Mouse (Mus musculus): ENCODE results near the gene Zbtb22.
"Not testable (repeated sequence)": the region's sequence is repeated elsewhere in the genome, so short reads cannot be mapped to it uniquely, and the experiment has no call there.

Zbtb22 gene

DNA sequence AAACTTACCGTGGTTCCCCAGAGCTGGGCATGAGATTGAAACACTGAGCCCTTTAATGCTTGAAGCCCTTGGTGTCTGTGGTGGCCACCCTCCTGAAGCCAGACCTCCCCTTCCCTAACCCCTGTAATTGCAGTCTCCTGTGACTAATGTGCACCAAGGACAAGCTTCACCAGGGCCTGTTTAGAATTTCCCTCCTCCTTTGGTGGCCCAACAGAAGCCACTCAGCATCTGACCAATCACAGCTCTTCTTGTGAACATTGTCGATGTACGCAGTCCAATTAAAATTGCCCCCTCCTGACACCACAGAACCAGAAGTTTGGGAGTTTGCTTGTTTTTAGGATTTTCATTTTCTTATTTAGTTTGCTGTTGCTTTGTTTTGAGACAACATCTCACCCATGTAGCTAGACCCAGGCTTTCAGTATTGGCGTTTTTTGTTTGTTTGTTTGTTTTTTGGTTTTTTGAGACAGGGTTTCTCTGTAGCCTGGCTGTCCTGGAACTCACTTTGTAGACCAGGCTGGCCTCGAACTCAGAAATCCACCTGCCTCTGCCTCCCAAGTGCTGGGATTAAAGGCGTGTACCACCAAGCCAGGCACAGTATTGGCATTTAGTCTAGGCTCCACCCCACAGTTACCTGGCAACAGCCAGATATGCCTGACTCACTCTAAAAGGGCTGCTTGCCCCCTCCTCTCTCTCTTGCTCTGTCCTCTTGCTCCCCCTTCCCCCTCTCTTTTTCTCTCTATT lies 11.6 kb upstream of the Zbtb22 start:
- not testable (repeated sequence) for DNase-seq (ENCODE audit: extremely low read depth, insufficient read length, low spot score)

DNA sequence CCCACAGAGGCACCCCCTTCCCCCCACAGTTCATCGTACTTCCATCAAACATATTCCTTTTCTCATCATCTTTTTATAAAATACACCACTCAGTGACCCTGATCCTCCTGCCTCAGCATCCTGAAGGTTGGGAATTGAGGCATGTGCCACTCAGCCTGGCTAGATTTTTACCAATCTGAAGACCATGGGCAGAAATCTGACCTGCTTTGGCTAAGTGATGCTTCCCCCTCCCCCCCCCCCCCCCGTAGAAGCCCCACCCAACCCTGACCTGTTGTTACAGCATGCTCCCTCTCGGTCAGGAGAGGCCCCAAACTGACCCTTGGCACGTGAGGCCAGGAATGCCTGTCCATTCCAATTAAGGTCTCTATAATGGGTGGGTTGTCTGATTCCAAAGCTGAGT lies 10.9 kb upstream of the Zbtb22 start, which contains the start of gene Platr17:
TSS of gene Platr17 (plus strand) at position 301 of the 400 bp plus-strand sequence.
- not testable (repeated sequence) for DNase-seq (ENCODE audit: extremely low read depth, insufficient read length, low spot score)

DNA sequence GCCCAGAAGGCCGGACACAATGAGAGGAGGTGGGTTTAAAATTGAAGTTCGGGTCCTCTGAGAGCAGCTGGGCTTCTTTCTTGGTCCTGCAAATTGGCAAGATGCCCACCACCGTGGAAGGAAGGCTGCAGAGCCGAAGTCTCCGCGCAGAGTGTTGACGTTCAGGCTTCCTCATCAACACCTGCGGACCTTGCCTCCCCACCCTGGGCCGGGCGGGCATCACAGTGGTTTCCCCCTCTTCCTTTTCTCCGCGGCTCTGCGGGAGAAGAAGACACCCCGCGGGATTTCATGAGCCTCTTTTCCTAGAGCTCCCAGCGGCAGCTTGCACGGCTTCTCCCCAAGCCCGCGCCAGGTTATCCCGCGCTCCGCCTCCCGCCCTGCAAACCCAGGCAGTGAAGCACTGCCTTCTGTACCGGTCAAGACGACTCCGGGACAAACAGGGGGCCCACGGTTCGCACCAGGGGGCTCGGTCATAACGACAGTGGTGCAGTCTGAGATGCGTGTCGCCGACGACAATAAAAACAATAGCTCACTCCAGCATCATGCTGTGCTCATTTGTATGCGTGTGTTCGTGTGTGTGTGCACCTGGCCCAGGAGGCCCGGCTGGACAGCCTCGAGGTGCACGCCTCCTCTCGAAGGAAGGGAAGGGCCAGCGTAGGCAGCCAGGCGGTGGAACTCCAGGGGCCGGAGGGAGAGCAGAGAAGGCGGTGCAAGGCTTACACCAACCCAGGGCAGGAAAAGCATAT lies 7.2 kb upstream of the Zbtb22 start:
- peak; percentile 73 for DNase-seq (ENCODE audit: extremely low read depth, insufficient read length, low spot score)

DNA sequence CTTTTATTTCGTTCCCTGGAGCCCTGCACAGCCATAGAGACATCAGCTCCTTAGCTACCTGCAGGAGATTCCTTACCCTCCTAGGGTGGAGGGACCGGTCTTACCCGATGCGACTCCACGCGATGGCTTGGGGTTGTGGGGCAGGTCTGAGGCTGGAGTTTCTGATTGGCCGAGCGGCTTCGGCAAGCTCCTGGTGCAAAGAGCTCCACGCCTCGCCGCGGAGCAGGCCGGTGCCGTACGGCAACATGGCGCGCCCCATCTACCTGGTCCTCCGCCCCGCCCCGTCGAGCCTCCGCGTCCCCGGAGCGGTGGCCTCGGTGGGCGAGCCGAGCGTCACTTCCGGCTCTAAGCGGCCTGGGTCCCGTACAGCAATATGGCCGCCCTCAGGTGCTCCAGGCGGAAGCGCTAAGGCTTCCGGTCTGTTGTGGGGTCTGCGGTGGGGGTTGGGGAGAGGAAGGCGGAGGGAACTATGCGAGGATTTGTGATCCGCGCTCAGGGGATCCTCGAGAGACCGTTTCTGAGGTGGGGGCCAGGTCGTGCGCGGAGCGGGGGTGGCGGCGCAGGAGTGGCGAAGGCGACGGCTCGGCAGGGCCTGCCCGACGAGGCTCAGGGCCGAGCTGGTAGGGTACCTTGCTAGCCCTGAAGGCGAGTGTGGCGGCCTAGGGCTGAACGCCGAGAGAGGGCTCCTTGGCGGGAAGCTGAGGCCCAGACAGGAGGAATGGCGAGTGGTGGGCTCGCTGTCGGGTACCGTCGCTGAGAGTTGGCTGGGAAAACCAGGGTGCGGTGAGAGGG lies 6.4 kb upstream of the Zbtb22 start, which contains the start of gene Daxx:
TSS of gene Daxx (plus strand) at position 338 of the 792 bp plus-strand sequence.
- peak; percentile 99 for DNase-seq (ENCODE audit: extremely low read depth, insufficient read length, low spot score)

DNA sequence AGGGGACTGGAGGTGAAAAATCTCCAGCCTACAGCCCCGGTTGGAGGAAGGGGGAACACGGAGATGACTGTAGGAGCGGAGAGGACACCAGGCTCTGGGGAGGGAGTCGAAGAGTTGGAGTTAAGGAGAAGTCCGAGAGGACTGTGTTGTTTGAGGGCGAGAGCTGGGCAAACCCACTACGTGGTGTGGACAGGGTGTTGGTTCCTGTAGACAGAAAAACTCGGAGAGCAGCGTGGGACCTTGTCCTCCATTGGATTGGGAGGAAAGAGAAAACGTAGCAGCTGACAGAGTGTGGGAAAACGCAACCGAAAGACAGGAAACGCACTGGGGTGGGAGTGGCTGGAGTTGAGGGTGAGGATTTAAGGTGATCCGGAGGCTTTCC lies 5.8 kb upstream of the Zbtb22 start:
- DNase-seq (ENCODE audit: extremely low read depth, insufficient read length, low spot score), result no peak

DNA sequence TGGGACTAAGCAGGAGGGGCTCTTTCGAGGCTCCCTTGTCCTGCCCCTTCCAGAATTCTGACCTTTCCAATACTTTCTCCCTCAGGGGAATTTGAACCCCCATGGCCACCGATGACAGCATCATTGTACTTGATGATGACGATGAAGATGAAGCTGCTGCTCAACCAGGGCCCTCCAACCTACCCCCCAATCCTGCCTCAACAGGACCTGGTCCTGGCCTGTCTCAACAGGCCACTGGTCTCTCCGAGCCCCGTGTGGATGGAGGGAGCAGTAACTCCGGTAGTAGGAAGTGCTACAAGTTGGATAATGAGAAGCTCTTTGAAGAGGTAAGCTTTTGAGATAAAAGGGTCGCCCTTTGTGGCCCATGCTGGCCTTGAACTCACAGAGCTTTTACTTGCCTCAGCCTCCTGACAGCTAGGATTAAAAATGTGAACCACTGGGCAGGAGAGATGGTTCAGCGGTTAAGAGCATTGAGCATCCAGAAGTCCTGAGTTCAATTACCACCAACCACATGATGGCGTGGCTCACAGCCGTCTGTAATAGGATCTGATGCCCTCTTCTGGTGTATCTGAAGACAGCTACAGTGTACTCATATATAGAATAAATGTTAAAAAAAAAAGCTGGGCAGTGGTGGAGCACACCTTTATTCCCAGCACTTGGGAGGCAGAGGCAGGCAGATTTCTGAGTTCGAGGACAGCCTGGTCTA lies 5.2 kb upstream of the Zbtb22 start:
- DNase-seq (ENCODE audit: extremely low read depth, insufficient read length, low spot score), result no peak

DNA sequence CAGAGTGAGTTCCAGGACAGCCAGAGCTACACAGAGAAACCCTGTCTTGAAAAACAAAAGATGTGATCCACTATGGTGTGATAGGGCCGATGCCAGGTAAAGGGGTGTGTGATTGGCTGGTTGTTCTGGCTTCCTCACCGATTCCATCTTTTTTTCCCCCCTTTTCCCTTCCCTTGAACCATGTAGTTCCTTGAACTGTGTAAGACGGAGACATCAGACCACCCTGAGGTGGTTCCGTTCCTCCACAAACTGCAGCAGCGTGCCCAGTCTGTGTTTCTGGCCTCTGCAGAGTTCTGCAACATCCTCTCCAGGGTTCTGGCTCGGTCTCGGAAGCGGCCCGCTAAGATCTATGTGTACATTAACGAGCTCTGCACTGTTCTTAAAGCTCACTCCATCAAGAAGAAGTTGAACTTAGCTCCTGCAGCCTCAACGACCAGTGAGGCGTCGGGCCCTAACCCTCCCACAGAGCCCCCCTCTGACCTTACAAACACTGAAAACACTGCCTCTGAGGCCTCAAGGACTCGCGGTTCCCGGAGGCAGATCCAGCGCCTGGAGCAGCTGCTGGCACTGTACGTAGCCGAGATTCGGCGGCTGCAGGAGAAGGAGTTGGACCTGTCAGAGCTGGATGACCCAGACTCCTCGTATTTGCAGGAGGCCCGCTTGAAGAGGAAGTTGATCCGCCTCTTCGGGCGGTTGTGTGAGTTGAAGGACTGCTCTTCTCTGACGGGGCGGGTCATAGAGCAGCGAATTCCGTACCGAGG lies 4.5 kb upstream of the Zbtb22 start:
- no peak for DNase-seq (ENCODE audit: extremely low read depth, insufficient read length, low spot score)

DNA sequence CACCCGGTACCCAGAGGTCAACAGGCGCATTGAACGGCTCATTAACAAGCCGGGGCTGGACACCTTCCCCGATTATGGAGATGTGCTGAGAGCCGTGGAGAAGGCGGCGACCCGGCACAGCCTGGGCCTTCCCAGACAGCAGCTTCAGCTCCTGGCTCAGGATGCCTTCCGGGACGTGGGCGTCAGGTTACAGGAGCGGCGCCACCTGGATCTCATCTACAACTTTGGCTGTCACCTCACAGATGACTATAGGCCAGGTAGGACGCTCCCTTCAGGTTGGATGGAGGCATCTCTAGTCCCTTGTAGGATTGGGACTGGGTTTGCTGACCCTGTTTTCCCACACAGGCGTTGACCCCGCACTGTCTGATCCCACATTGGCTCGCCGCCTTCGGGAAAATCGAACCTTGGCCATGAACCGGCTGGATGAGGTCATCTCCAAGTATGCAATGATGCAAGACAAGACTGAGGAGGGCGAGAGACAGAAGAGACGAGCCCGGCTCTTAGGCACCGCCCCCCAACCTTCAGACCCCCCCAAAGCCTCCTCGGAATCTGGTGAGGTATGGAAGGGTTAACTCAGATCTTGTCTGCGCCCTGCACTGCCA lies 3.8 kb upstream of the Zbtb22 start:
- DNase-seq (ENCODE audit: extremely low read depth, insufficient read length, low spot score), result no peak

DNA sequence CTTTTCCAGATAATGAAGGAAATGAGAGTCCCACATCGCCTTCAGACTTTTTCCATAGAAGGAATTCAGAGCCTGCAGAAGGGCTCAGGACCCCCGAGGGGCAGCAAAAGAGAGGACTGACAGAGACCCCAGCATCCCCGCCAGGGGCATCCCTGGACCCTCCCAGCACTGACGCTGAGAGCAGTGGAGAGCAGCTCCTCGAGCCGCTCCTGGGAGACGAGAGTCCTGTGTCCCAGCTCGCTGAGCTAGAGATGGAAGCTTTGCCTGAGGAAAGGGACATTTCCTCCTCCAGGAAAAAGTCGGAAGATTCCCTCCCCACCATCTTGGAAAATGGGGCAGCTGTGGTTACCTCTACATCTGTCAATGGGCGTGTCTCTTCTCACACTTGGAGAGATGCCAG lies 2.4 kb upstream of the Zbtb22 start:
- DNase-seq (ENCODE audit: extremely low read depth, insufficient read length, low spot score), result no peak

DNA sequence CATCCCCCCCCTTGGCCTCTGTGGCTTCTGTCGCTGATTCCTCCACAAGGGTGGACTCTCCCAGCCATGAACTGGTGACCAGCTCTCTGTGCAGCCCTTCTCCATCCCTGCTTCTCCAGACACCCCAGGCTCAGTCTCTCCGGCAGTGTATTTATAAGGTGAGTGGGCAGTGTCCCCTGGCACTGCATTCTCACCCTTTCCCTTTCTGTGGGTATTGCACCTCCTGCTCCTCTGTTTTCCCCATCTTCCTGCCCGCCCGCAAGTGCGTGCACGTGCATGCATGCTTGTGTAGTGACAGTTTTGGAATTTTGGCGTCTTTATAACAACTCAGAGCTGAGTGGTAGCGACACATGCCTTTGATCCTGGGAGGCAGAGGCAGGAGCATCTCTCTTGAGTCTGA lies 1.8 kb upstream of the Zbtb22 start:
- no peak for DNase-seq (ENCODE audit: extremely low read depth, insufficient read length, low spot score)

DNA sequence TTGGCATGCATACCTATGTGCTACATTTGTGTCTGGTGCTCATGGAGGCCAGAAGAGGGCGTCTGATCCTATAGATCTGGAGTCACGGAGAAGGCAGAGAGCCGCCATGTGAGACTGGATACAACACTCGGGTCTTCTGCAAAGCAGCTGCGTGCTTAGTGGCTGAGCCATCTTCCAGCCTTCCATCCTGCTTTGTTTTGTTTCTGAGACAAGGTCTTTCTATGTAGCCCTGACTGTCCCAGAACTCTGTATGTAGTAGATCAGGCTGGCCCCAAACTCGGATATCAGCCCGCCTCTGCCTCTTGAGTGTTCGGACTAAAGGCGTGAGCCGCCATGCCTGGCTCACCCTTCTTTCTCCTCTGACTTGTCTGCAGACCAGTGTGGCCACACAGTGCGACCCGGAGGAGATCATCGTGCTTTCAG lies 724 bp upstream of the Zbtb22 start:
- DNase-seq (ENCODE audit: extremely low read depth, insufficient read length, low spot score), result no peak

DNA sequence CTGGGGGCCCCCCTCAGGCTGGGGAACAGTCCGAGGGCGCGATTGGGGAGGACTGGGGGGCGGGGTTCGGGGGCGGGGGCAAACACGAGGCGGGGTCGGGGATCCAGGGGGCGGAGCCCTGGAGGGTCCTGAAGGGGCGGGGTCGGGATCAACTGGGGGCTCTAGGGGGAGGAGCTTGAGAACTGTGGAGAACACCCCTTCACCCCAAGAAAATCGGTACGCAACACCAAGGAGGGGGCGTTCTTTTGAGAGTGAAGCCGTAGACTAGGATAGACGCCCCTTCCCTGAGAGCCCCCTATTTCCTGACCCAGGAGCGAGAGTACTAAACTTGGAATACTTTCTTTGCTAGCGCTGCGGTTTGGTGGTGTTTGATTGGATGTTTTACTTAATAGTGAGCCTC lies 590 bp downstream of the Zbtb22 start:
- DNase-seq (ENCODE audit: extremely low read depth, insufficient read length, low spot score), result no peak

DNA sequence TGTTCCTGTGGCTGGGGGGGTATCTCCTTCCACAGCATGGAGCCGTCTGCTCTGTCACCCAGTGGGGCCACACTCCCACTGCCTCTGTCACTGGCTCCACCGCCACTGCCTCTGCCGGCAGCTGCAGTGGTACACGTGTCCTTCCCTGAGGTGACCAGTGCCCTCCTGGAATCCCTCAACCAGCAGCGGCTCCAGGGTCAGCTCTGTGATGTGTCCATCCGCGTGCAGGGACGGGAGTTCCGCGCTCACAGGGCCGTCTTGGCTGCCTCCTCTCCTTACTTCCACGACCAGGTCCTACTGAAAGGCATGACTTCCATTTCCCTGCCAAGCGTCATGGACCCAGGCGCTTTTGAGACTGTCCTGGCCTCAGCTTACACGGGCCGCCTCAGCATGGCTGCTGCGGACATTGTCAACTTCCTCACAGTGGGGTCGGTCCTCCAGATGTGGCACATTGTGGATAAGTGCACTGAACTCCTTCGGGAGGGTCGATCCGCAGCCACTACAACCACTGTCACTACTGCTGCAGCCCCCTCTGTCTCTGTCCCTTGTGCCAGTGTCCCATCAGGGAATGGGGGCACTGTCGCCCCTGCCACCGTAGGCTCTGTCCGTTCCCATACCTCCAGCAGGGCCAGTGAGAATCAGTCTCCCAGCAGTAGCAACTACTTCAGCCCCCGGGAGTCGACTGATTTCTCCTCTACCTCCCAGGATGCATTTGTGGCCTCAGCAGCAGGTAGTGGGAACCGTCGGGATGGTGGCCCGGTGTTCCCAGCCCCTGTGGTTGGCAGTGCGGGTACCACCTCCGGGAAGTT lies 1.3 kb downstream of the Zbtb22 start:
- no peak for DNase-seq (ENCODE audit: extremely low read depth, insufficient read length, low spot score)

DNA sequence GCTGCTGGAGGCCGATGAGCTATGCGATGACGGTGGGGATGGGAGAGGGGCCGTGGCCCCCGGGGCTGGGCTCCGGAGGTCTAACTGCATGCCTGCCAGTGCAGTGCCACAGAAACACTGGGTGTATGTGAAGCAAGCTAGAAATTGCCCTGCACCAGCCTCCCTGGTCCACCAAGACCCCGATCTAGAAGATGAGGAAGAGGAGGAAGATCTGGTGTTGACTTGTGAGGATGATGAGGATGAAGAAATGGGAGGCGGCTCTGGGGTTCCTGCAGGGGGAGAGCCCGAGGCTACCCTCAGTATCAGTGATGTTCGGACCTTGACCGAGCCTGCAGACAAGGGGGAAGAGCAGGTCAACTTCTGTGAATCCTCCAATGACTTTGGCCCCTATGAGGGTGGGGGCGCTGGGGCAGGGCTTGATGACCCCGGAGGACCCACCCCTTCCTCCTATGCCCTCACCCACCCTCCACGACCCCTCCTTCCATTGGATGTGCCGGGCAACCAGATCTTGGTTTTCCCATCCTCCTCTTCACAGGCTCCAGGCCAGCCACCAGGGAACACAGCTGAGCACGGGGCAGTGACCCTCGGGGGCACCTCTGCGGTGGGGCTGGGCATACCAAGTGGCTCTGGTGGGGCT lies 2.1 kb downstream of the Zbtb22 start:
- DNase-seq (ENCODE audit: extremely low read depth, insufficient read length, low spot score), result no peak

DNA sequence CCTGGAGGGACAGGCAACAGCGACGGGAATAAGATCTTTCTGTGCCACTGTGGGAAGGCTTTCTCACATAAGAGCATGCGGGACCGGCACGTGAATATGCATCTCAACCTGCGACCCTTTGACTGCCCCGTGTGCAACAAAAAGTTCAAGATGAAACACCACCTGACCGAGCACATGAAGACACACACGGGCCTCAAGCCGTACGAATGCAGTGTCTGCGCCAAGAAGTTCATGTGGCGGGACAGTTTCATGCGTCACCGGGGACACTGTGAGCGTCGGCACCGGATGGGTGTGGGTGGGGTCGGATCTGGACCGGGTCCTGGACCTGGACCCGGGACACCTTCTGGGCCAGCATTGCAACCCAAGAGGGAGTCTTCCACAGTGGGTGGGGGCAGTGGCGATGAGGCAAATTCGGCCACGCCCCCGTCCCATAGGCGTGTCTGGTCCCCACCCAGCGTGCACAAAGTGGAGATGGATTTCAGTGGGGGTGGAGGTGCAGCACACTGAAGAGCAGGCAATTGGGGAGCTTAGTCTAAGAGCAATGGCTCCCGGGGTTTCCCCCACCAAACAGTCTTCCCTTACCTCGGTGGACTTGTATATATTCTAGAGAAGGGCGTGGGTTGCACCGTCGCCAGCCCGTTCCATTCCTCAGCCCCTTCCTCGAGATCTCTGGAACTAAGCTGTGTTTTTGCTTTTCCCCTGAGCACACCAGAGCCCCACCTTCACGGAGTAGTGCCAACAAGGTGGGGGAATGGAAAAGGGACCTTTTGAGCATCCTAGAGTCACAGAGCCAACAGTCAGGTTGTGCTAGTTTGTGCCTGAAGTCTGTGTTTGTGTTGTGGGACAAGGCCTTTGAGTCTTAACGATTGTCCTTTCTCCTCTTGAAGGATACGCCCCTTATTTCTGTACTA lies 2.8 kb downstream of the Zbtb22 start:
- DNase-seq (ENCODE audit: extremely low read depth, insufficient read length, low spot score), result no peak

DNA sequence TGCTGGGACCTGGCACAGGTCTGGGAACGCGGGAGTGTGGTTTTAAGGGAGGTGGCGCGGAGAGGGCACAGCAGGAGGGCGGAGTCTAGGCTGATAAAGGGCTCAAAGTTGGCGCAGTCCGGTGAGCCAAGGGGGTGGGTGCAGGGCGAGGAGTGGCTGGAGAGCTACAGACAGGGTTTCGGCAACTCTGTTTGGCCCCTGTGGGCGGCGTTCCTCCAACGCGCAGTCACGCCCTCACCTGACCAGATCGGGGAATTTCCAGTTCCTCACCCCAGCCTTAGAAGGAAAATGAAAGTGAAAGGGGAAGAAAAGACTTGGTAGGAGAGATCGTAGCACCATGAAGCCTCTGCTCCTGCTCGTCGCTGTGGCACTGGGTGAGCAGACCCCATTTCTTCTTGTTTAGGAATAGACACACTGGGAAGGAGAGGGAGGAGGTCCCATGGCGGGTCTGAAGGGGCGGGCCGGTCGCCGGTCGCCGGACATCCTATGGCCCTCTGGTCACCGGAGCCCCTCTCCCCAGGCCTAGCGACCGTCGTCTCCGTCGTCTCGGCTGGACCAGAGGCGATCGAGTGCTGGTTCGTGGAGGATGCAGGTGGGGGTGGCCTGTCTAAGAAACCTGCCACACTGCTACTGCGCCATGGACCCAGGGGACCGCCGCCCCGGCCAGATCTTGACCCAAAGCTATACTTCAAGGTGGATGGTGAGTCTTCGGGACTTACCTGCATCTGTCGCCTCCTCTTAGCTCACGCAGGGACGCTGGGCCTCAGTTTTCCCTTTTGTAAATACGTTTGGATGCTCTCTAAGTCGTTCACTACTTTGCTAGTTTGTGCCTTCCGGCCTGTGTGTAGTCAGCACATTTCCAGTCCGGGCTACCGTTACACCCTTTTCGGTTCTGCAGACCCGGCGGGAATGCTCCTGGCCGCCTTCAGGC lies 3.9 kb downstream of the Zbtb22 start:
- peak; percentile 91 for DNase-seq (ENCODE audit: extremely low read depth, insufficient read length, low spot score)

Data from 3134 (cell line).